ENCODE assay signal across 8 mouse cellular contexts in genomic region chr12:102703921-102704408, GRCm38 (mm10). TPM values are rescaled to one million over a fixed set of nuclear protein-coding genes. Genes with fewer than 3 reads are reported as not detected.
DNase-seq lines count a peak whose midpoint lies in the region; ATAC-seq and TF ChIP-seq lines count a peak whose summit lies in the region.

No protein-coding gene starts in this region.

- H3K9me3 ChIP-seq in kidney, embryonic 14.5 days (ENCODE audit: control insufficient read depth, low read length), result no peaks in the 10 kb centered on the region
- no peaks in the 10 kb centered on the region for H3K9me3 ChIP-seq in ES-E14 (ENCODE audit: control insufficient read depth, insufficient read depth, low read depth, low read length)
- no peaks in the 10 kb centered on the region for H3K9me3 ChIP-seq in forebrain, embryonic 11.5 days (ENCODE audit: control insufficient read depth, low read length)
- H3K9me3 ChIP-seq in liver, embryonic 13.5 days (replicated peaks), result no peaks in the 10 kb centered on the region
- no peaks in the 10 kb centered on the region for H3K9me3 ChIP-seq in stomach, embryonic 16.5 days (replicated peaks; ENCODE audit: control insufficient read depth, low read length)

- WGBS in kidney, embryonic 14.5 days, result 6% methylated on average over 16 of the region's 17 CpGs
- WGBS in forebrain, embryonic 11.5 days, result 10% methylated on average over 17 of the region's 17 CpGs
- WGBS in liver, embryonic 13.5 days (ENCODE audit: insufficient replicate concordance), result 14% methylated on average over 17 of the region's 17 CpGs
- 13% methylated on average over 17 of the region's 17 CpGs for WGBS in stomach, embryonic 16.5 days

- H3K4me3 ChIP-seq in kidney, embryonic 14.5 days (ENCODE audit: low read length), result peak overlapping the region; percentile 76
- H3K4me3 ChIP-seq in ES-E14 (ENCODE audit: insufficient read depth in 1 of 2, low read depth in 1 of 2, low read length in 2 of 2, poor library complexity in 1 of 2, severe bottlenecking in 1 of 2), result peak overlapping the region; percentile 92 to 96
- H3K4me3 ChIP-seq in forebrain, embryonic 11.5 days (ENCODE audit: low read depth, low read length), result peak overlapping the region; percentile 73
- H3K4me3 ChIP-seq in liver, embryonic 13.5 days (replicated peaks), result peak overlapping the region; percentile 75
- peak overlapping the region; percentile 80 for H3K4me3 ChIP-seq in stomach, embryonic 16.5 days (replicated peaks; ENCODE audit: low read length)

- ATAC-seq in kidney, embryonic 14.5 days (ENCODE audit: low FRiP score, low TSS enrichment), result no peak
- peak; percentile 4; the same call in 1 of the 2 replicates for ATAC-seq in forebrain, embryonic 11.5 days (replicated peaks; ENCODE audit: low FRiP score)
- no peak for ATAC-seq in liver, embryonic 13.5 days (ENCODE audit: low read depth)
- ATAC-seq in stomach, embryonic 16.5 days (ENCODE audit: insufficient read depth, low FRiP score), result no peak

- no peaks in the 10 kb centered on the region for H3K27me3 ChIP-seq in kidney, embryonic 14.5 days (ENCODE audit: control insufficient read depth, insufficient read depth, low read length)
- no peaks in the 10 kb centered on the region for H3K27me3 ChIP-seq in forebrain, embryonic 11.5 days (ENCODE audit: control insufficient read depth, insufficient read depth, low read length)
- peaks cover 17% of the 10 kb centered on the region for H3K27me3 ChIP-seq in liver, embryonic 13.5 days
- H3K27me3 ChIP-seq in stomach, embryonic 16.5 days (ENCODE audit: control insufficient read depth, insufficient read depth, low read length), result no peaks in the 10 kb centered on the region

- in situ Hi-C loops in ES-E14 (cut with MboI; ENCODE audit: low sequenced_read_pairs in 2 of 2, unreplicated experiment in 2 of 2), result no loop called here

- H3K27ac ChIP-seq in kidney, embryonic 14.5 days (ENCODE audit: low read depth, low read length), result no peak overlapping the region
- peak overlapping the region; percentile 54; the same call in 1 of the 2 replicates for H3K27ac ChIP-seq in ES-E14 (ENCODE audit: insufficient read depth, low read depth, low read length, poor library complexity, severe bottlenecking)
- no peak overlapping the region for H3K27ac ChIP-seq in forebrain, embryonic 11.5 days (ENCODE audit: low read depth, low read length)
- peak overlapping the region; percentile 62 for H3K27ac ChIP-seq in liver, embryonic 13.5 days
- H3K27ac ChIP-seq in stomach, embryonic 16.5 days (ENCODE audit: low read length), result peak overlapping the region; percentile 66; the same call in 1 of the 2 replicates

- no peak for DNase-seq in kidney, adult 9 months
- DNase-seq in ES-E14 (ENCODE audit: low read depth, low spot score), result no peak
- no peak for DNase-seq in forebrain, embryonic 11.5 days (ENCODE audit: low spot score)
- no peak for DNase-seq in liver, embryonic 13.5 days
- no peak for DNase-seq in spleen, postnatal 14 days (ENCODE audit: low spot score in 2 of 2)
- DNase-seq in kidney, adult 18-20 months, result no peak

- no peaks in the 10 kb centered on the region for H3K36me3 ChIP-seq in kidney, embryonic 14.5 days (ENCODE audit: control insufficient read depth, insufficient read depth, low read length)
- no peaks in the 10 kb centered on the region for H3K36me3 ChIP-seq in ES-E14 (ENCODE audit: control insufficient read depth, insufficient read depth, low read length, poor library complexity, severe bottlenecking)
- no peaks in the 10 kb centered on the region for H3K36me3 ChIP-seq in forebrain, embryonic 11.5 days (ENCODE audit: control insufficient read depth, insufficient read depth, low read length)
- H3K36me3 ChIP-seq in liver, embryonic 13.5 days, result no peaks in the 10 kb centered on the region
- H3K36me3 ChIP-seq in stomach, embryonic 16.5 days (ENCODE audit: control insufficient read depth, insufficient read depth, low read length), result no peaks in the 10 kb centered on the region

- H3K4me1 ChIP-seq in kidney, embryonic 14.5 days (ENCODE audit: control insufficient read depth, insufficient read depth, low read length), result peaks cover 27% of the 10 kb centered on the region
- H3K4me1 ChIP-seq in ES-E14 (ENCODE audit: control insufficient read depth in 2 of 2, insufficient read depth in 2 of 2, low read length in 2 of 2, poor library complexity in 1 of 2), result peaks cover 8 to 49% of the 10 kb centered on the region in 2 experiments
- peaks cover 16% of the 10 kb centered on the region for H3K4me1 ChIP-seq in forebrain, embryonic 11.5 days (replicated peaks; ENCODE audit: control insufficient read depth, insufficient read depth, low read length)
- peaks cover 59% of the 10 kb centered on the region for H3K4me1 ChIP-seq in liver, embryonic 13.5 days (replicated peaks)
- H3K4me1 ChIP-seq in stomach, embryonic 16.5 days (ENCODE audit: control insufficient read depth, insufficient read depth, low read length), result peaks cover 39% of the 10 kb centered on the region

- peak overlapping the region; percentile 93 for H3K4me2 ChIP-seq in kidney, embryonic 14.5 days (replicated peaks; ENCODE audit: low read depth, low read length)
- peak overlapping the region; percentile 92 for H3K4me2 ChIP-seq in forebrain, embryonic 11.5 days (ENCODE audit: low read depth, low read length, severe bottlenecking)
- peak overlapping the region; percentile 99 for H3K4me2 ChIP-seq in liver, embryonic 13.5 days
- H3K4me2 ChIP-seq in stomach, embryonic 16.5 days (ENCODE audit: low read depth, low read length), result peak overlapping the region; percentile 97

- peak overlapping the region; percentile 85 for H3K9ac ChIP-seq in kidney, embryonic 14.5 days (ENCODE audit: low read depth, low read length)
- peak overlapping the region; percentile 78 for H3K9ac ChIP-seq in ES-E14 (ENCODE audit: insufficient read depth, low read depth, low read length, poor library complexity, severe bottlenecking)
- peak overlapping the region; percentile 70 for H3K9ac ChIP-seq in forebrain, embryonic 11.5 days (ENCODE audit: low read length)
- H3K9ac ChIP-seq in liver, embryonic 13.5 days, result peak overlapping the region; percentile 78
- H3K9ac ChIP-seq in stomach, embryonic 16.5 days (ENCODE audit: low read length), result peak overlapping the region; percentile 93

TF ChIP-seq in ES-E14, 5 proteins besides CTCF, POLR2A, EP300 and RAD21:
- TF ChIP-seq ZNF384 (IDR thresholded peaks at IDR 0.05; ENCODE audit: low read depth, low read length) (no peak), MAFK (IDR thresholded peaks at IDR 0.05; ENCODE audit: insufficient read depth, low read depth, low read length) (no peak), ZC3H11A (IDR thresholded peaks at IDR 0.05; ENCODE audit: borderline replicate concordance, low read depth, low read length) (no peak), CHD2 (IDR thresholded peaks at IDR 0.05; ENCODE audit: low read depth, low read length) (no peak), HCFC1 (IDR thresholded peaks at IDR 0.05; ENCODE audit: borderline replicate concordance, insufficient read depth, low read length) (no peak)

RNA-seq across cellular contexts. Expression of gene Itpk1, which starts 0.8 kb away (rescaled TPM):
- polyA plus RNA-seq in kidney, embryonic 14.5 days (2014; fragmentation: Nextera tagmentation; extraction: Ambion mirVana), result 10.2 and 18.4 TPM in 2 replicates
- 33.1 and 40.6 TPM in 2 replicates for total RNA-seq in ES-E14 (2012; rRNA removed)
- polyA plus RNA-seq in forebrain, embryonic 11.5 days (2014; fragmentation: Nextera tagmentation; extraction: Ambion mirVana), result 19.6 and 21.5 TPM in 2 replicates
- 3.0 and 3.3 TPM in 2 replicates for polyA plus RNA-seq in liver, embryonic 13.5 days (2015; fragmentation: Nextera tagmentation; extraction: Ambion mirVana)
- polyA plus RNA-seq in stomach, embryonic 16.5 days (2015; fragmentation: Nextera tagmentation; extraction: Ambion mirVana), result 21.9 and 22.6 TPM in 2 replicates

RNA-seq across cellular contexts. Expression of gene Moap1, which starts 39.5 kb away (rescaled TPM):
- 21.1 and 25.9 TPM in 2 replicates for polyA plus RNA-seq in kidney, embryonic 14.5 days (2014; fragmentation: Nextera tagmentation; extraction: Ambion mirVana)
- total RNA-seq in ES-E14 (2012; rRNA removed), result 4.0 and 8.8 TPM in 2 replicates
- polyA plus RNA-seq in forebrain, embryonic 11.5 days (2014; fragmentation: Nextera tagmentation; extraction: Ambion mirVana), result 31.9 and 34.4 TPM in 2 replicates
- polyA plus RNA-seq in liver, embryonic 13.5 days (2015; fragmentation: Nextera tagmentation; extraction: Ambion mirVana), result 8.4 and 9.0 TPM in 2 replicates
- 19.8 and 22.9 TPM in 2 replicates for polyA plus RNA-seq in stomach, embryonic 16.5 days (2015; fragmentation: Nextera tagmentation; extraction: Ambion mirVana)

RNA-seq across cellular contexts. Expression of gene Tmem251, which starts 39.6 kb away (rescaled TPM):
- 11.9 and 12.1 TPM in 2 replicates for polyA plus RNA-seq in kidney, embryonic 14.5 days (2014; fragmentation: Nextera tagmentation; extraction: Ambion mirVana)
- 2.9 and 4.0 TPM in 2 replicates for total RNA-seq in ES-E14 (2012; rRNA removed)
- polyA plus RNA-seq in forebrain, embryonic 11.5 days (2014; fragmentation: Nextera tagmentation; extraction: Ambion mirVana), result 12.7 and 14.0 TPM in 2 replicates
- polyA plus RNA-seq in liver, embryonic 13.5 days (2015; fragmentation: Nextera tagmentation; extraction: Ambion mirVana), result 8.8 and 9.2 TPM in 2 replicates
- 8.4 and 9.6 TPM in 2 replicates for polyA plus RNA-seq in stomach, embryonic 16.5 days (2015; fragmentation: Nextera tagmentation; extraction: Ambion mirVana)

RNA-seq across cellular contexts. Expression of gene Gm28051, which starts 53.6 kb away (rescaled TPM):
- polyA plus RNA-seq in kidney, embryonic 14.5 days (2014; fragmentation: Nextera tagmentation; extraction: Ambion mirVana), result not detected in 2 replicates
- total RNA-seq in ES-E14 (2012; rRNA removed), result not detected in 2 replicates
- polyA plus RNA-seq in forebrain, embryonic 11.5 days (2014; fragmentation: Nextera tagmentation; extraction: Ambion mirVana), result not detected in 2 replicates
- polyA plus RNA-seq in liver, embryonic 13.5 days (2015; fragmentation: Nextera tagmentation; extraction: Ambion mirVana), result not detected in 2 replicates
- not detected in 2 replicates for polyA plus RNA-seq in stomach, embryonic 16.5 days (2015; fragmentation: Nextera tagmentation; extraction: Ambion mirVana)

RNA-seq across cellular contexts. Expression of gene Gon7, which starts 53.6 kb away (rescaled TPM):
- polyA plus RNA-seq in kidney, embryonic 14.5 days (2014; fragmentation: Nextera tagmentation; extraction: Ambion mirVana), result 34.7 and 38.1 TPM in 2 replicates
- 31.8 and 34.2 TPM in 2 replicates for total RNA-seq in ES-E14 (2012; rRNA removed)
- 45.9 and 46.0 TPM in 2 replicates for polyA plus RNA-seq in forebrain, embryonic 11.5 days (2014; fragmentation: Nextera tagmentation; extraction: Ambion mirVana)
- polyA plus RNA-seq in liver, embryonic 13.5 days (2015; fragmentation: Nextera tagmentation; extraction: Ambion mirVana), result 16.6 and 20.1 TPM in 2 replicates
- polyA plus RNA-seq in stomach, embryonic 16.5 days (2015; fragmentation: Nextera tagmentation; extraction: Ambion mirVana), result 22.3 and 25.1 TPM in 2 replicates

Comparison
In these comparisons a context has a peak if more than half of its experiments do, and no peak if none do; other contexts are left out.
1. H3K27ac ChIP-seq: peak in ES-E14 (single experiment), liver, embryonic 13.5 days (single experiment) and stomach, embryonic 16.5 days (single experiment); none in kidney, embryonic 14.5 days (single experiment) and forebrain, embryonic 11.5 days (single experiment).
2. Peak in every context shown above with its lines, with median percentiles within 50 percentile points of each other: H3K4me2 ChIP-seq, H3K4me3 ChIP-seq and H3K9ac ChIP-seq.